Mouse (Mus musculus) spleen, postnatal 14 days (tissue): ENCODE measurements at regions not wholly inside any gene's neighbourhood (a gene's known extent, or its start where the extent isn't known, plus 50 kb on each side); places are given as distances from the start of the nearest gene placed in this dataset.

Experiments used
- DNase-seq, 2 experiments: peaks; one replicate each; pipeline ENCODE4 v3.0.0; 2021 to 2022; ENCODE audit warnings: low spot score in 2 of 2

- no peak for DNase-seq
Measured at GRCm38 (mm10) chr17:9910856-9911255, 241.3 kb upstream of the Pabpc6 start.

- DNase-seq, result no peak
Measured at GRCm38 (mm10) chr17:9907077-9907476, 237.6 kb upstream of the Pabpc6 start.

- DNase-seq, result no peak
Measured at GRCm38 (mm10) chr17:9905501-9906462, 236.3 kb upstream of the Pabpc6 start.

GRCm38 (mm10) chr17:9904525-9904991, 235.0 kb upstream of the Pabpc6 start:
- DNase-seq, result no peak

GRCm38 (mm10) chr17:9903313-9903712, 233.8 kb upstream of the Pabpc6 start:
- DNase-seq, result no peak

GRCm38 (mm10) chr17:9896964-9897363, 227.4 kb upstream of the Pabpc6 start:
- no peak for DNase-seq

GRCm38 (mm10) chr17:9895686-9896082, 226.2 kb upstream of the Pabpc6 start:
- DNase-seq, result no peak

GRCm38 (mm10) chr17:9894828-9895685, 225.5 kb upstream of the Pabpc6 start:
- no peak for DNase-seq

GRCm38 (mm10) chr17:9893966-9894365, 224.4 kb upstream of the Pabpc6 start:
- no peak for DNase-seq

- no peak for DNase-seq
Measured at GRCm38 (mm10) chr17:9892776-9893175, 223.3 kb upstream of the Pabpc6 start.

GRCm38 (mm10) chr17:9892141-9892540, 222.6 kb upstream of the Pabpc6 start:
- no peak for DNase-seq

- DNase-seq, result no peak
Measured at GRCm38 (mm10) chr17:9888494-9888893, 219.0 kb upstream of the Pabpc6 start.

- no peak for DNase-seq
Measured at GRCm38 (mm10) chr17:9885110-9885509, 215.6 kb upstream of the Pabpc6 start.

GRCm38 (mm10) chr17:9882639-9883226, 213.2 kb upstream of the Pabpc6 start:
- no peak for DNase-seq

- DNase-seq, result no peak
Measured at GRCm38 (mm10) chr17:9879556-9880206, 210.2 kb upstream of the Pabpc6 start.

GRCm38 (mm10) chr17:9873695-9874094, 204.2 kb upstream of the Pabpc6 start:
- no peak for DNase-seq

- DNase-seq, result no peak
Measured at GRCm38 (mm10) chr17:9870237-9870636, 200.7 kb upstream of the Pabpc6 start.

- DNase-seq, result no peak
Measured at GRCm38 (mm10) chr17:9868747-9869281, 199.3 kb upstream of the Pabpc6 start.

GRCm38 (mm10) chr17:9864254-9864653, 194.7 kb upstream of the Pabpc6 start:
- DNase-seq, result no peak

GRCm38 (mm10) chr17:9861923-9862854, 192.7 kb upstream of the Pabpc6 start:
- no peak for DNase-seq
